Mouse (Mus musculus) forebrain, embryonic 14.5 days (tissue): Measurements from ENCODE around the gene Dnajb13. TPM values are rescaled to one million over a fixed set of nuclear protein-coding genes. Genes with fewer than 3 reads are reported as not detected.
A peak's percentile ranks its signal among the peaks of the same experiment; 100 is the strongest.

Experiments used
- ATAC-seq: fragments of 200-750 bp; cut with Nextera tagmentation; 2 replicates; pipeline ENCODE4 v1.8.0; 2017; ENCODE audit warnings: mild to moderate bottlenecking, moderate library complexity
- DNase-seq: peaks from one replicate; pipeline ENCODE4 v3.0.0-alpha.2; 2015; ENCODE audit warnings: low spot score
- H3K27ac ChIP-seq: fragments of 300-500 bp; sonication (generic); 2 replicates; pipeline ENCODE4 v1.5.1; 2014; ENCODE audit warnings: low read depth, mild to moderate bottlenecking, control low read depth, low read length, moderate library complexity
- H3K27me3 ChIP-seq: fragments of 300-500 bp; sonication (generic); replicated peaks from 2 replicates; pipeline ENCODE4 v1.6.1; 2014; ENCODE audit warnings: low read length, control low read depth, mixed read lengths; ENCODE audit not compliant: control insufficient read depth, insufficient read depth
- H3K36me3 ChIP-seq: fragments of 300-500 bp; sonication (generic); 2 replicates; pipeline ENCODE4 v1.6.1; 2014; ENCODE audit warnings: low read length, control low read depth; ENCODE audit not compliant: control insufficient read depth, insufficient read depth
- H3K4me1 ChIP-seq: fragments of 300-500 bp; sonication (generic); 2 replicates; pipeline ENCODE4 v1.6.1; 2014; ENCODE audit warnings: antibody characterized with exemption, low read length, control low read depth; ENCODE audit not compliant: control insufficient read depth, insufficient read depth
- H3K4me2 ChIP-seq: fragments of 300-500 bp; sonication (generic); 2 replicates; pipeline ENCODE4 v1.6.1; 2014; ENCODE audit warnings: mild to moderate bottlenecking, control low read depth, low read length
- H3K4me3 ChIP-seq: fragments of 300-500 bp; sonication (generic); 2 replicates; pipeline ENCODE4 v1.5.1; 2014; ENCODE audit warnings: low read depth, low read length, control low read depth
- H3K9ac ChIP-seq: fragments of 300-500 bp; sonication (generic); 2 replicates; pipeline ENCODE4 v1.6.1; 2014; ENCODE audit warnings: mild to moderate bottlenecking, low read length, control low read depth, moderate library complexity
- H3K9me3 ChIP-seq: fragments of 300-500 bp; sonication (generic); replicated peaks from 2 replicates; pipeline ENCODE4 v1.6.1; 2016; ENCODE audit warnings: low read length, control low read depth, mixed read lengths; ENCODE audit not compliant: control insufficient read depth
- WGBS: fragments of 180-500 bp; shearing (Covaris S2); extraction: QIAGEN DNeasy Blood & Tissue Kit; methylation state at CpG from one replicate; pipeline ENCODE4 v1.1.7; 2014; 5-methylcytosine and 5-hydroxymethylcytosine counted together
- polyA plus RNA-seq: library from polyadenylated mRNA; unstranded; fragments of >200 nt; fragmentation: Nextera tagmentation; extraction: Ambion mirVana; gene quantifications from 2 replicates; pipeline ENCODE4 v1.2.1, GENCODE M21; 2014

Dnajb13 gene
- 4.6 and 5.0 TPM in 2 replicates for polyA plus RNA-seq

DNA sequence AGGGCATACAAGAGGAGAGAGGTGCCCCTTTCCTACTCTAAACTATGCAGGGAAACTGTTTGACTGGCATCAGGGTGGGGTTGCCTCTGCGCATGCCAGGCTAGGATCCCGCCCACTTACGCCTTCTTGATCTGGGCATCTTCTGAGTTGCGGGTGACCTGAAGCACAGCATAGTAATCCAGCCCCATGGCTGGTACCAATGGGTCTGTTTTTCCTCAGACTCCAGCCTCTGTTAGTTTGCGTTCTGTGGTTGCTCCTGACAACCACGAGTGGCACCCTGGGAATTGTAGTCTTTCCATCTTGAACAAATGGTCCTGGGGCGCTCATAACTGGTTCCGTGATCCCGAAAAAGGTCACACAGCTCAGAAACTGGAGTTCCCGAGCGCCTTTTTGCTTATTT, at the start of gene Dnajb13:
TSS of gene Dnajb13 (minus strand) at position 388 of the 400 bp plus-strand sequence.
- peak; percentile 55 for ATAC-seq
- Histone ChIP-seq H3K4me3 (no peak within 1 kb of the TSS), H3K4me2 (0 out of 2 replicates have a peak within 1 kb of the TSS, but pooled peaks have one; percentile 4), H3K4me1 (no peaks in the 10 kb centered on the region), H3K9me3 (no peaks in the 10 kb centered on the region), H3K36me3 (no peaks in the 10 kb centered on the region), H3K27me3 (no peaks in the 10 kb centered on the region), H3K27ac (no peak within 1 kb of the TSS), H3K9ac (no peak within 1 kb of the TSS)
- DNase-seq: peak; percentile 42
- WGBS: 53% methylated on average over 11 of the region's 11 CpGs

DNA sequence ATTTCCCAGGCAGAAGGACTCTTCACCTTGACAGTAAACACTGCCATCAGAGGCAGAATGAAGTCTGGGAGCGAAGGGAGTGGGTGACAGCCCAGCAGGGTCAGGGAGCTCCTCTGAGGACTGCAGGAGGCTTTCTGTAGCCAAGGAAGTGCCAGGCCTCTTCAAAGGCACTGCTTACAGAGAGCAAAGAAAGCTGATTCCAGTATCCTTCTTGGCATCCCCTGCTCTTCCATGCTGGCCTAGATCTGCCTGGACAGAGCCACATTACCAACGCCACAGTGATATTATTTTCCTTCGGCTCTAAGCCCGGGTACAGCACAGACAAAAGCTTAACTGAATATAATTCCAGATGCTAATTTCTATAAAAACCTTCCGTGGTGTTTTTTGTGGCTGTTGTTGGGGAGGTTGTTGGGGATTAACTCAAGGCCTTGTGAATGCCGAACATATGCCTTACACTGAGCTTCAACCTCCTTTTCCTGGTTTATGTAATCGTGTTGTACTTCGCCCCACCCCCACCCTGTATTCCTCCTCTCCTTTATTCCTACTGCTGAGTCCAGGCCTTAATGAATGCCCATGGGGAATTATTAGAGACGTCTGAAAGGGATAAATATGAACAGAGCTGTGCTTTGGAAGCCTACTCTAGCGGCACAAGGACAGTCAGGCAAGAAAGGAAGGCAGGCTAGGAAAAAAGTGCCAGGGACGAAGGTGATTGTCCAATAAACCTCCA, 47.3 kb upstream of the Dnajb13 start:
- no peak for ATAC-seq
- no peak overlapping the region for H3K4me2 ChIP-seq
- H3K27me3 ChIP-seq: no peaks in the 10 kb centered on the region
- H3K4me3 ChIP-seq: no peak overlapping the region
- H3K36me3 ChIP-seq: no peaks in the 10 kb centered on the region
- DNase-seq: peak; percentile 37
- H3K4me1 ChIP-seq: no peaks in the 10 kb centered on the region
- WGBS: 57% methylated on average over 11 of the region's 11 CpGs
- peak overlapping the region; percentile 44 for H3K27ac ChIP-seq
- no peaks in the 10 kb centered on the region for H3K9me3 ChIP-seq
- H3K9ac ChIP-seq: peak overlapping the region; percentile 29; the same call in 1 of the 2 replicates

DNA sequence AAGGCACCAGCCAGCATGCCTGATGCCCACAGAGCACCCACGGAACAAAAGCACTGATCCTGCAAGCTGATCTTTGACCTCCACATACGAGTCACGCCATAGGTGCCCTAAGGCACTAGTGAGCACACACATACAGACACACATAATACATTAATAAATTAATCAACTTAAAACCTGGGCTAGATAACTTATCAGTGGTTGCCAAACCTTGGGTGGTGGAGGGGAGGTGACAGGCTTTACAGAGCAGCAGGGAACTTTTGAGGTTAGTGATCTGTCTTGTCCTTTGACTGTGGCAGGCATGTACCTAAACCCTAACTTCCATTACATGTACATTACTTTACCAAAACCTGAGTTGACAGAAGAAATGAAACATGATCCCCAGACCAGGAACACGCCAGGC, 44.6 kb upstream of the Dnajb13 start:
- Histone ChIP-seq H3K9me3 (no peaks in the 10 kb centered on the region), H3K27ac (no peak overlapping the region), H3K4me2 (no peak overlapping the region), H3K27me3 (no peaks in the 10 kb centered on the region), H3K4me1 (peaks cover 2% of the 10 kb centered on the region; the same call in 1 of the 2 replicates), H3K4me3 (no peak overlapping the region), H3K9ac (no peak overlapping the region), H3K36me3 (no peaks in the 10 kb centered on the region)
- 85% methylated on average over 4 of the region's 4 CpGs for WGBS
- no peak for ATAC-seq
- no peak for DNase-seq

DNA sequence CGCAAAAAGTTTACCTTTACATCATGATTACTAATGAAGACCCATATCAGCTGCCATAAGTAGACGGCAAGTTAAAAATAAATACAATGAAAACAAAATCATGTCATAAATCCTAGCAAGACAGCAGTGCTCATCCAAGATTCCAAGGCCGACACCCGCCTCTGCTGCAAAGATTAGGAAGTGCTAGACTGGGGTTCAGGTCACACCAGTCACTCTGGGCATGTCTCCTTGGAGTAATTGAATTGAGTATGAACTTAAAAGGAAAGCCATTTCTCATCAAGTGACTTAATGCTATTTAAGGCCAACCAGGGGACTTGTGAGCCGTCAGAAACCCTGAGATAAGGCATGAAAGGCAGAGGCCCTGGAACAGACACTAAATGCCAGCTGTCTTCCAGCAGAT, 42.5 kb upstream of the Dnajb13 start:
- Histone ChIP-seq H3K27me3 (no peaks in the 10 kb centered on the region), H3K9me3 (no peaks in the 10 kb centered on the region), H3K4me1 (peaks cover 2% of the 10 kb centered on the region; the same call in 1 of the 2 replicates), H3K4me2 (no peak overlapping the region), H3K27ac (no peak overlapping the region), H3K36me3 (no peaks in the 10 kb centered on the region), H3K9ac (no peak overlapping the region), H3K4me3 (no peak overlapping the region)
- WGBS: 93% methylated on average over 5 of the region's 5 CpGs
- DNase-seq (no peak), ATAC-seq (no peak)

DNA sequence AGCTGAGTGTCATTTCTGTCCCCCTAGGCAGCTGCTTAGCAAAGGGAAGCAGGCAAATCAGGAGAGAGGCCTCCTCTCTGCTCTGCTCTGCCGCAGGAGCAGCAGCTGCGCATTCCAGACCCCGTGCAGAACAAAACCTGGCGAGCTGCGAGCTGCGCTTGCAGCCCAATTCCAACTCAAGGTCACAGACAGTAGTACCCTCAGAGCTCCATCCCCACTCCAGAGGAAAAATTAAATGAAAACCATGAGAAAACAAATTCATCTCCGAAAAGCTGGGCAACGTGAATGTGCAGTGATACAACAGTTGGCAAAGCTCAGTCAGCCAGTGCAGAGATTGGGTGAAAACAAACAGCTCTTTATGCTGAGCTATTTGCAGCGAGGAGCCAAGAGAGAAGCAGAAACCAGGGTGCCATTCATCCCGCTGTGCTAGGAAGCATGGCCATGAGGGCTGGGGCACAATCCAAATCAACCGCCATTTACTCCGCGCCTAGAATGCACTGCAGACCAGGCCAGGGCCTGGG, 40.7 kb upstream of the Dnajb13 start:
- Histone ChIP-seq H3K4me1 (peaks cover 2% of the 10 kb centered on the region; the same call in 1 of the 2 replicates), H3K9me3 (no peaks in the 10 kb centered on the region), H3K4me3 (no peak overlapping the region), H3K9ac (peak overlapping the region; percentile 43), H3K36me3 (peaks cover 6% of the 10 kb centered on the region; the same call in 1 of the 2 replicates), H3K27me3 (no peaks in the 10 kb centered on the region), H3K27ac (peak overlapping the region; percentile 85), H3K4me2 (peak overlapping the region; percentile 35)
- ATAC-seq: peak; percentile 93
- peak; percentile 78 for DNase-seq
- WGBS: 16% methylated on average over 13 of the region's 13 CpGs

DNA sequence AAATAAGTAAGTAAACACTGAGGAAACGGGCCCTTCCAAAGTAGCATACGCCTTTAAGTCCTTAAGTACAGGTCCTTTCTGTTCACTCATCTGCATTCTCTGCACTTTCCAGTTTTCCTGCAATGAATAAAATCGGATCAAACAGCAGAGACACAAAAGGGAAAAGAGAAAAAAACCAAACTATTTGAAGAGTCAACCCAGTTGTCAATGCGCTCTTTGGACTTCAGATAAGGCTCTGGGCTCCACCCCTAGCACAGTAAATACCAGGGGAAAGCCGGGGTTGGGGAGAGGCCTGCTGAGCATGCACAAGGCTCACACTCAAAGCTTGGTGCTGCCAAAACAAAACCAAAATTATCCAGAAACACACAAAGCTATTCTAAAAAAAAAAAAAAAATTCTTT, 40.2 kb upstream of the Dnajb13 start:
- Histone ChIP-seq H3K27me3 (no peaks in the 10 kb centered on the region), H3K4me1 (peaks cover 2% of the 10 kb centered on the region; the same call in 1 of the 2 replicates), H3K27ac (peak overlapping the region; percentile 85), H3K4me2 (no peak overlapping the region), H3K9ac (no peak overlapping the region; the same call in 1 of the 2 replicates), H3K36me3 (peaks cover 6% of the 10 kb centered on the region; the same call in 1 of the 2 replicates), H3K9me3 (no peaks in the 10 kb centered on the region), H3K4me3 (no peak overlapping the region)
- WGBS: 58% methylated on average over 5 of the region's 5 CpGs
- DNase-seq (peak; percentile 18), ATAC-seq (peak; percentile 37; the same call in 1 of the 2 replicates)

DNA sequence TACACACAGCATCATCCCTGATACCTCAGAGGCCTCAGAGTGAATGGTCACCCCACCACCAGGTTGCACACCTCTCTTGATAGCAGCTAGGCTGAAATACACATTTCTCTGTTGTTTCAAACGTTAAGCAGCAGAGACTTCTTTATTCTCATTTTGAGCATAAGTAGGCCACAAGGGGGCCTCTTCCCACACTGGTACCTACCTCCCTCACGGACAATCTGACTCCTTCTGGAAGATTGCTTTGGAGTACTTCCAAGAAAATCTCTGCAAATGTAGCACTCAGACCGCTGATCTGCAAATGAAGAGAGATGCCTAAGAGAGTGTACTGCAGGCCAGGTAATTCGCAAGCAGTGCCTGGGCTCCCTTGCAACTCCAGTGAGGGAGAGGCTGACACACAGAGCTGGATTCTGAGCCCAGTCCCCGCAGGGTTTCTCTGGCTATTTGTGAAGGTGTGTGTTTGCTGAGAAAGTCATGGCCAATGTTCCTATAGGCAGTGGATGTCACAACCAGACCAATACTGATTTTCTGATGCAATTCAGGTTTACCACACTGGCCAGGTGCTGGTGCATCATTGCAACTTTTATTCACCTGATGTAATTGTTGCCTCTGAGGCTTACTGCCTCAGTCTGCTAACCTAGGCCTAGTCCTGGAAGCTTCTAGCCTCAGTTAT, 35.7 kb upstream of the Dnajb13 start:
- H3K9me3 ChIP-seq: no peaks in the 10 kb centered on the region
- peaks cover under 1% of the 10 kb centered on the region; the same call in 1 of the 2 replicates for H3K4me1 ChIP-seq
- ATAC-seq (peak; percentile 24; the same call in 1 of the 2 replicates), DNase-seq (peak; percentile 64)
- peaks cover 8% of the 10 kb centered on the region; the same call in 1 of the 2 replicates for H3K36me3 ChIP-seq
- H3K27ac ChIP-seq: no peak overlapping the region
- no peaks in the 10 kb centered on the region for H3K27me3 ChIP-seq
- H3K4me3 ChIP-seq: no peak overlapping the region
- no peak overlapping the region for H3K9ac ChIP-seq
- WGBS: 46% methylated on average over 5 of the region's 5 CpGs
- no peak overlapping the region for H3K4me2 ChIP-seq

DNA sequence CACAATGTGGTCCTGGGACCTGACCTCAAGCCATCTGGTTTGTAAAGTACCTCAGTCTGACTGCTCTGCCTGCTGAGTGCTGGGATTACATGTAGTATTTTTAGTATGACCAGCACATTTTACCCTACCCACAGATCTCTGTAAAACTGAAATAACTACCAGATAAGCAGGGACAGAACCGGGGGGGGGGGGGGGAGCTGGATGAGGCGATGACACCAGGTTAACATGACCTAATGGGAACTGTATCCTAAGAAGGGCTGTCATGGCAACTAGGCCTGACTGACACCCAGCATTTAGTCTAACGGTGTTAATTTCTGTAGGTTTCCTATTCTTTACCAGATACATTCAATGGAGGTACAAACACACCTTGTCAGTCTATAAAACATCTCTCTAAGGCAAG, 35.0 kb upstream of the Dnajb13 start:
- Histone ChIP-seq H3K27me3 (no peaks in the 10 kb centered on the region), H3K9me3 (no peaks in the 10 kb centered on the region), H3K9ac (no peak overlapping the region), H3K36me3 (peaks cover 8% of the 10 kb centered on the region; the same call in 1 of the 2 replicates), H3K27ac (no peak overlapping the region), H3K4me1 (no peaks in the 10 kb centered on the region), H3K4me3 (no peak overlapping the region), H3K4me2 (no peak overlapping the region)
- ATAC-seq (no peak), DNase-seq (no peak)
- 94% methylated on average over 3 of the region's 3 CpGs for WGBS
